ENCODE assay signal across 9 mouse cellular contexts in genomic region chr3:117869324-117869715, GRCm38 (mm10). TPM values are rescaled to one million over a fixed set of nuclear protein-coding genes. Genes with fewer than 3 reads are reported as not detected.
DNase-seq lines count a peak whose midpoint lies in the region; ATAC-seq and TF ChIP-seq lines count a peak whose summit lies in the region.
"Had no signal": no experiment of that assay in that cellular context is flagged by ENCODE, and none has a peak within 500 bp of the region (broad histone marks: within the 10 kb centered on the region; RNA-seq: fewer than 3 reads in every experiment).

No protein-coding gene starts in this region.

- peak overlapping the region; percentile 74 for H3K4me3 ChIP-seq in heart, embryonic 12.5 days
- peak overlapping the region; percentile 90 for H3K4me3 ChIP-seq in cortical plate, adult 2 months (ENCODE audit: insufficient read depth, low read length)
- peak overlapping the region; percentile 71 for H3K4me3 ChIP-seq in intestine, embryonic 15.5 days (replicated peaks)
- H3K4me3 ChIP-seq in midbrain, embryonic 14.5 days (replicated peaks; ENCODE audit: low read depth, low read length): peak overlapping the region; percentile 58

- 19% methylated on average over 2 of the region's 2 CpGs for WGBS in heart, embryonic 12.5 days
- 5% methylated on average over 2 of the region's 2 CpGs for WGBS in intestine, embryonic 15.5 days
- 40% methylated on average over 2 of the region's 2 CpGs for WGBS in midbrain, embryonic 14.5 days

- peak overlapping the region; percentile 70 for H3K4me2 ChIP-seq in heart, embryonic 12.5 days
- H3K4me2 ChIP-seq in intestine, embryonic 15.5 days (replicated peaks): peak overlapping the region; percentile 73
- peak overlapping the region; percentile 74 for H3K4me2 ChIP-seq in midbrain, embryonic 14.5 days (ENCODE audit: low read length)

- no peak for TF ChIP-seq CTCF in cortical plate, adult 2 months (IDR thresholded peaks at IDR 0.05; ENCODE audit: extremely low read depth, insufficient read depth, low read length)

- no peaks in the 10 kb centered on the region for H3K36me3 ChIP-seq in heart, embryonic 12.5 days
- no peaks in the 10 kb centered on the region for H3K36me3 ChIP-seq in intestine, embryonic 15.5 days
- no peaks in the 10 kb centered on the region for H3K36me3 ChIP-seq in midbrain, embryonic 14.5 days (ENCODE audit: control insufficient read depth, insufficient read depth, low read length)

- no peaks in the 10 kb centered on the region for H3K9me3 ChIP-seq in heart, embryonic 12.5 days (replicated peaks)
- H3K9me3 ChIP-seq in intestine, embryonic 15.5 days: no peaks in the 10 kb centered on the region
- H3K9me3 ChIP-seq in midbrain, embryonic 14.5 days (ENCODE audit: control insufficient read depth, low read length): no peaks in the 10 kb centered on the region

- DNase-seq in heart, adult 9 months (ENCODE audit: low spot score in 2 of 2): no peak
- DNase-seq in midbrain, embryonic 14.5 days: no peak
- DNase-seq in B cell, adult 2 months: no peak
- DNase-seq in ovary, postnatal 36 days (ENCODE audit: low spot score): no peak

- peak overlapping the region; percentile 87 for H3K27ac ChIP-seq in heart, embryonic 12.5 days (ENCODE audit: poor library complexity, severe bottlenecking)
- H3K27ac ChIP-seq in cortical plate, adult 2 months (ENCODE audit: insufficient read depth, low read length): peak overlapping the region; percentile 97; the same call in 1 of the 2 replicates
- H3K27ac ChIP-seq in intestine, embryonic 15.5 days: peak overlapping the region; percentile 86
- H3K27ac ChIP-seq in midbrain, embryonic 14.5 days (replicated peaks; ENCODE audit: low read depth, low read length): peak overlapping the region; percentile 60; the same call in 1 of the 2 replicates

- H3K9ac ChIP-seq in heart, embryonic 12.5 days: peak overlapping the region; percentile 87
- peak overlapping the region; percentile 74 for H3K9ac ChIP-seq in intestine, embryonic 15.5 days
- peak overlapping the region; percentile 68 for H3K9ac ChIP-seq in midbrain, embryonic 14.5 days (replicated peaks; ENCODE audit: low read length)

- no peak for ATAC-seq in heart, embryonic 12.5 days (ENCODE audit: insufficient number of reproducible peaks, low FRiP score)
- no peak for ATAC-seq in intestine, embryonic 15.5 days
- no peak for ATAC-seq in midbrain, embryonic 14.5 days (ENCODE audit: low FRiP score, low TSS enrichment)
- no peak for ATAC-seq in monocyte, adult 5-6 weeks (replicated peaks; ENCODE audit: insufficient number of reproducible peaks, low FRiP score, low TSS enrichment, poor library complexity, severe bottlenecking)

- peaks cover 17% of the 10 kb centered on the region for H3K4me1 ChIP-seq in heart, embryonic 12.5 days (replicated peaks)
- no peaks in the 10 kb centered on the region; the same call in 1 of the 2 replicates for H3K4me1 ChIP-seq in cortical plate, adult 2 months (ENCODE audit: control insufficient read depth, insufficient read depth, low read length)
- no peaks in the 10 kb centered on the region for H3K4me1 ChIP-seq in intestine, embryonic 15.5 days (replicated peaks)
- H3K4me1 ChIP-seq in midbrain, embryonic 14.5 days (ENCODE audit: control insufficient read depth, insufficient read depth, low read length): no peaks in the 10 kb centered on the region

- H3K27me3 ChIP-seq in heart, embryonic 12.5 days (replicated peaks): no peaks in the 10 kb centered on the region
- no peaks in the 10 kb centered on the region for H3K27me3 ChIP-seq in intestine, embryonic 15.5 days (replicated peaks)
- H3K27me3 ChIP-seq in midbrain, embryonic 14.5 days (ENCODE audit: control insufficient read depth, insufficient read depth, low read length): no peaks in the 10 kb centered on the region
- H3K27me3 ChIP-seq: Patski had no signal

- TF ChIP-seq POLR2A in cortical plate, adult 2 months (IDR thresholded peaks at IDR 0.05; ENCODE audit: extremely low read depth, insufficient read depth, low read length): no peak

RNA-seq across cellular contexts. Expression of gene Snx7, which starts 0.6 kb away (rescaled TPM):
- polyA plus RNA-seq in heart, embryonic 12.5 days (2016; fragmentation: Nextera tagmentation; extraction: Ambion mirVana): 45.9 and 47.0 TPM in 2 replicates
- polyA plus RNA-seq in cortical plate, adult 2 months (2012; rRNA removed): 14.8 and 16.1 TPM in 2 replicates
- 75.0 and 81.1 TPM in 2 replicates for polyA plus RNA-seq in intestine, embryonic 15.5 days (2015; fragmentation: Nextera tagmentation; extraction: Ambion mirVana)
- 4.1 and 9.0 TPM in 2 replicates for polyA plus RNA-seq in midbrain, embryonic 14.5 days (2014; fragmentation: Nextera tagmentation; extraction: Ambion mirVana)
- total RNA-seq in monocyte, adult 5-6 weeks (2017): 1.6 to 2.8 TPM in 2 of 3 replicates, not detected in the other
